Mouse (Mus musculus) stomach, postnatal 0 days (tissue): ENCODE data around the gene Nipa2. TPM values are rescaled to one million over a fixed set of nuclear protein-coding genes. Genes with fewer than 3 reads are reported as not detected.

ENCODE experiments used
- ATAC-seq: fragments of 200-750 bp; cut with Nextera tagmentation; 2 replicates; pipeline ENCODE4 v1.8.0; 2017; ENCODE audit not compliant: low FRiP score, low TSS enrichment
- DNase-seq: peaks from one replicate; pipeline ENCODE4 v3.0.0-alpha.2; 2016; ENCODE audit warnings: low spot score
- H3K27ac ChIP-seq: fragments of 300-500 bp; sonication (generic); replicated peaks from 2 replicates; pipeline ENCODE4 v1.5.1; 2014; ENCODE audit warnings: mild to moderate bottlenecking, control low read depth
- H3K27me3 ChIP-seq: fragments of 300-500 bp; sonication (generic); 2 replicates; pipeline ENCODE4 v1.6.1; 2014; ENCODE audit warnings: low read length; ENCODE audit not compliant: control insufficient read depth, insufficient read depth
- H3K36me3 ChIP-seq: fragments of 300-500 bp; sonication (generic); 2 replicates; pipeline ENCODE4 v1.6.1; 2014; ENCODE audit warnings: low read length, mixed read lengths; ENCODE audit not compliant: control insufficient read depth, insufficient read depth
- H3K4me1 ChIP-seq: fragments of 300-500 bp; sonication (generic); replicated peaks from 2 replicates; pipeline ENCODE4 v1.6.1; 2014; ENCODE audit warnings: antibody characterized with exemption; ENCODE audit not compliant: control insufficient read depth, insufficient read depth
- H3K4me2 ChIP-seq: fragments of 300-500 bp; sonication (generic); replicated peaks from 2 replicates; pipeline ENCODE4 v1.6.1; 2014; ENCODE audit warnings: low read depth, mild to moderate bottlenecking, control low read depth, moderate library complexity
- H3K4me3 ChIP-seq: fragments of 300-500 bp; sonication (generic); 2 replicates; pipeline ENCODE4 v1.5.1; 2014; ENCODE audit warnings: low read depth, low read length, control low read depth
- H3K9ac ChIP-seq: fragments of 300-500 bp; sonication (generic); 2 replicates; pipeline ENCODE4 v1.6.1; 2014; ENCODE audit warnings: mild to moderate bottlenecking, low read length, control low read depth, mixed read lengths
- H3K9me3 ChIP-seq: fragments of 300-500 bp; sonication (generic); 2 replicates; pipeline ENCODE4 v1.6.1; 2016; ENCODE audit warnings: low read length; ENCODE audit not compliant: control insufficient read depth
- CTCF ChIP-seq: IDR thresholded peaks from 2 replicates; pipeline ENCODE4 v1.5.1; 2016; ENCODE audit warnings: antibody characterized with exemption, low read depth, mild to moderate bottlenecking, moderate library complexity
- EP300 ChIP-seq: optimal IDR thresholded peaks from 2 replicates; pipeline ENCODE3; 2016; ENCODE audit warnings: antibody characterized with exemption
- WGBS: fragments of 180-500 bp; shearing (Covaris S2); extraction: QIAGEN DNeasy Blood & Tissue Kit; methylation state at CpG from one replicate; pipeline ENCODE4 v1.1.7; 2014; 5-methylcytosine and 5-hydroxymethylcytosine counted together
- polyA plus RNA-seq: library from polyadenylated mRNA; unstranded; fragments of >200 nt; fragmentation: Nextera tagmentation; extraction: Ambion mirVana; gene quantifications from 2 replicates; pipeline ENCODE4 v1.2.1, GENCODE M21; 2015

Nipa2 gene
- polyA plus RNA-seq, 1 experiment from 2014 or later = 38.0 TPM

DNA sequence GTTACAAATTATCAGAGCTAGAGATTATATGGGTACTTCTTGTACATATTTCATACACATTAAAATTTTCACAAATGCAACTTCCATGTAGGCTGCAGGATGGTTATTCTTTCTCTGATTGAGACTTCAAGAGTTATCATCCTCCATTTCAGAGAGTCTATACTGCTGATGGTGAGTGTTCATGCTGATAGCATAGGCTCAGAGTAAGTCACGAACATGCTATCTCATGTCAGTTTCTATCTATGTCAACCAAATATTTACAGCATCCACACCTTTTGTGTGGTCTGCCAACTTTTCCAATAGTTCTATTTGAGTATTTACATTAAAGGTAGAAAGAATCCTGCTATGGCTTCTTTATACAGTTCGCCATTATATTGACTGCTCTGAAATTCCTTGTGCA lies 19.2 kb upstream of the Nipa2 start:
- Histone ChIP-seq H3K9ac (no peak overlapping the region), H3K4me3 (no peak overlapping the region), H3K36me3 (no peaks in the 10 kb centered on the region; the same call in 1 of the 2 replicates), H3K4me1 (no peaks in the 10 kb centered on the region), H3K4me2 (no peak overlapping the region), H3K27ac (no peak overlapping the region), H3K9me3 (no peaks in the 10 kb centered on the region), H3K27me3 (no peaks in the 10 kb centered on the region)
- no peak for DNase-seq
- TF ChIP-seq CTCF = no peak
- TF ChIP-seq EP300 = no peak
- 75% methylated on average over 2 of the region's 2 CpGs for WGBS
- ATAC-seq = no peak

DNA sequence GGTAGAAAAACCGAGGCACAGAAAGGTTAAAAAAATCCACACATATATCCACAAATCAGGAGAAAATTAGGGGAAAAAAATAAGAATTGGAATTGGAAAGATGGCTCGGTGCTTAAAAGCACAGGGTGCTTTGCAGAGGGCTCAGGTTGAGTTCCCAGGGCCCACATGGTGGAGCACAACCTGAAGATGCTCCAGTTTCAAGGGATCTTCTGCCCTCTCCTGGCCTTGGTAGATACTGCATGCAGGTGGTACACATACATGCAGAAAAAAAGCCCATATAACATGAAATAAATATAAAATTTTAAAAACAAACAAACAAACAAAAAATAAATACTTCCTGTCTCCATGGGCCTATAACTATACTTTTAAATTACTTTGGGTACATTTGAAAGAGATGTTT lies 12.2 kb upstream of the Nipa2 start:
- no peaks in the 10 kb centered on the region for H3K36me3 ChIP-seq
- H3K4me3 ChIP-seq = no peak overlapping the region
- no peaks in the 10 kb centered on the region for H3K27me3 ChIP-seq
- DNase-seq (no peak), ATAC-seq (no peak)
- H3K9ac ChIP-seq = no peak overlapping the region
- WGBS = 100% methylated on average over 2 of the region's 2 CpGs
- H3K4me2 ChIP-seq = no peak overlapping the region
- no peaks in the 10 kb centered on the region for H3K9me3 ChIP-seq
- H3K27ac ChIP-seq = no peak overlapping the region
- no peaks in the 10 kb centered on the region for H3K4me1 ChIP-seq
- peak; percentile 42 for TF ChIP-seq CTCF
- no peak for TF ChIP-seq EP300

DNA sequence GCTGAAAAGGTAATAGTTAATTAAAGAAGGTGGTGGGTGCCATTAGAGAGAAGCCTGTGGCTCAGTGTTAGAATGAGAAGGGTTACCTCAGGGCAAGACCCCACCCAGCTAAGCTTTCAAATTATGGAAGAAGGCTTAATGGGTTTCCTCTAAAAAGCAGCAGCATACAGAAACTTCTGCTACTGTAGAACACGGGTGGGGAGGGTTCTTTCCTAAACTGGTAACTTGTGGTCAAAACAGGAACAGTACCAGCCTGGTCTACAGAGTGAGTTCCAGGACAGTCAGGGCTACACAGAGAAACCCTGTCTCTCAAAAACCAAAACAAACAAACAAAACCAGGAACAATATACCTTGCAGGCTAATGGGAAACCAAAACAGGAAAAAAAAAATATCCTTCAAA lies 7.1 kb upstream of the Nipa2 start:
- 74% methylated on average over 1 of the region's 1 CpGs for WGBS
- H3K27ac ChIP-seq = no peak overlapping the region
- TF ChIP-seq CTCF = no peak
- TF ChIP-seq EP300 = no peak
- no peak overlapping the region for H3K9ac ChIP-seq
- no peak for DNase-seq
- no peak overlapping the region for H3K4me3 ChIP-seq
- no peak for ATAC-seq
- H3K4me2 ChIP-seq = no peak overlapping the region
- H3K9me3 ChIP-seq = no peaks in the 10 kb centered on the region
- H3K27me3 ChIP-seq = no peaks in the 10 kb centered on the region
- no peaks in the 10 kb centered on the region for H3K4me1 ChIP-seq
- H3K36me3 ChIP-seq = no peaks in the 10 kb centered on the region

DNA sequence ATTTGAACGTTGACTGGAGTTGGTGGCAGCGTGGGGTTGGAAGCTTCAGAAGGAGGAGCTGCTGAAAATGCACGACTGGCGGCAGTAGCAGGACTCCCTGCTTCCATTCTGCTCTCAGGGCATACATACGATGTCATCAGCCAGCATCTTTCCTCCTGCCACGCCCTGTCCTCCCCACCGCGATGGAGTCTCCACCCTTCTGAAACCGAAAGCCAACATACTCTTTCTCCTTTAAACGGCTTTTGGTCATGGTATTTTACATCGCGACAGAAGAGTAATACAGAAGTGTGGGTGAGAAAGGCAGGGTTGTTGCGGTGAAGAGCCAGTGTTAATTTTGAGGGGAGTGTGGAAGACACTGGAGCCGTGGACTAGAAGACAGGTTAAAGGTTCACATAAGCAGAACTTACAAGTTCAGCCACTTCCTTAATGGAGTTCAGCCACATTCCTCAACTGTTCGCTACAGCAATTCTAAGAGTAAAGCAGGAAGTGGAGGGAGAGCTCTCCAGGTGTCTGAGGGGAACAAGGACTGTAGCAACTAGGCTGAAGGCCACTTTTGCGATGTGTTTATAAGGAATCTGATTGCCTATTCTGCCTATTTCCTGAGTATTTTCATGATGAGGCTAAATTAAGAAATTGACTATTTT lies 6.1 kb upstream of the Nipa2 start:
- DNase-seq (peak; percentile 63), ATAC-seq (peak; percentile 91)
- H3K4me2 ChIP-seq = peak overlapping the region; percentile 55
- peak overlapping the region; percentile 45; the same call in 1 of the 2 replicates for H3K9ac ChIP-seq
- no peaks in the 10 kb centered on the region for H3K9me3 ChIP-seq
- H3K27ac ChIP-seq = 0 out of 2 replicates have a peak overlapping the region, but pooled peaks have one; percentile 40
- H3K27me3 ChIP-seq = no peaks in the 10 kb centered on the region
- H3K4me1 ChIP-seq = no peaks in the 10 kb centered on the region
- no peaks in the 10 kb centered on the region for H3K36me3 ChIP-seq
- 31% methylated on average over 16 of the region's 16 CpGs for WGBS
- TF ChIP-seq CTCF (0 out of 2 replicates have a peak, but pooled peaks have one; percentile 5), EP300 (no peak)
- H3K4me3 ChIP-seq = peak overlapping the region; percentile 36

DNA sequence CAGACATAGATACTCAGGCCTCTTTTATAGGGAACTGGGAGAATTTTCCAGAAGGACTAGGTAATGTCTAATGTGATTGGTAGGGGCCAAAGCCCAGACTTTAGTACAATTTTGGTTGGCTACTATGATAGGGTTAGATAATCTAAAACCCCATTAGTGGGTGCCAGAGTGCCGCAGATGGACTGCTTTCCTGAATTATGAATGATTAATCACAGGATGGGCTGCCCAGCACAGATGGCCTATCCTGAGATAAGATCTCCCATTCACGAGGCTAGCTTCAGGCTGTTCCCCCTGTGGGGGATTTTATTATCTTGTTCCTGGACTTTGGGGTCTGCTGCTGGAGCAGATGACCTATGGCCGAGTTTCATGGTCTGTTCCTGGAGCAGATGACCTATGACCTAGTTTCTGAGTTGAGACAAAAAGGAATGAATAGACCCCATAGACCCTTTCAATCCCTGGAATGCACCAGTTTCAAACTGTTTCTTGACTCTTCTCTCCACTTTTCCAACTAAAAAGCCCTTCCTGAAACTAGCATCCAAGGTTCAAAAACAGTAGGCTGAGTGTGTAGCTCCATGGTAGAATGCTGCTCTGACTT lies 4.7 kb upstream of the Nipa2 start:
- no peak overlapping the region for H3K27ac ChIP-seq
- no peak for DNase-seq
- TF ChIP-seq EP300 (no peak), CTCF (no peak)
- H3K4me3 ChIP-seq = no peak overlapping the region
- H3K27me3 ChIP-seq = no peaks in the 10 kb centered on the region
- no peaks in the 10 kb centered on the region for H3K4me1 ChIP-seq
- no peak for ATAC-seq
- H3K9ac ChIP-seq = no peak overlapping the region
- H3K4me2 ChIP-seq = no peak overlapping the region
- no peaks in the 10 kb centered on the region for H3K9me3 ChIP-seq
- WGBS = 49% methylated on average over 3 of the region's 3 CpGs
- no peaks in the 10 kb centered on the region for H3K36me3 ChIP-seq

DNA sequence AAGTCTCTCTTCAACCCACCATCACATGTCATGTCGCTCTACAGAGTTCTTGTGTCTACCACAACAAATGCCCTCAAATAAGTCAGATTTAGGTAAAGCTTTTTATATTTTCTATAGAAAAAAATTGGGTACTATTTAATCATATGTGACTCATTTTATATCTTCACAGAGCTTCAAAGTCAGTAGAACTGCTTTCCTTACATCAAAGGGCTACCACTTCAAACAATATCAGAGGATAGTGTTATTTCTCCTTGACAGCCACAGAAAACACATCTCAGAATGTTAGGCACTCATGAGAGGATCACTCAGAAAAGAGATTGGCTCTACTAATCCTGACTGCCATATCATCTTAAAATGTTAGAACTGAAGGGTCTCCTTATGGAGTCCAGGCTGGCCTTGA lies 1.8 kb downstream of the Nipa2 start:
- H3K9ac ChIP-seq = no peak overlapping the region
- no peaks in the 10 kb centered on the region; the same call in 1 of the 2 replicates for H3K36me3 ChIP-seq
- DNase-seq (no peak), ATAC-seq (no peak)
- H3K4me3 ChIP-seq = no peak overlapping the region
- no peaks in the 10 kb centered on the region for H3K27me3 ChIP-seq
- H3K4me1 ChIP-seq = no peaks in the 10 kb centered on the region
- no peak overlapping the region for H3K4me2 ChIP-seq
- no peaks in the 10 kb centered on the region for H3K9me3 ChIP-seq
- WGBS = 96% methylated on average over 1 of the region's 1 CpGs
- TF ChIP-seq CTCF (no peak), EP300 (no peak)
- no peak overlapping the region for H3K27ac ChIP-seq
